Comparison of ENCODE assay signal across 23 mouse cellular contexts in genomic region chr10:13039637-13040174, GRCm38 (mm10). TPM values are rescaled to one million over a fixed set of nuclear protein-coding genes. Genes with fewer than 3 reads are reported as not detected.
DNase-seq lines count a peak whose midpoint lies in the region; ATAC-seq and TF ChIP-seq lines count a peak whose summit lies in the region.
"Had no signal": no experiment of that assay in that cellular context is flagged by ENCODE, and none has a peak within 500 bp of the region (broad histone marks: within the 10 kb centered on the region; RNA-seq: fewer than 3 reads in every experiment).

No protein-coding gene starts in this region.

- H3K9me3 ChIP-seq in midbrain, embryonic 11.5 days (ENCODE audit: control insufficient read depth, low read length): no peaks in the 10 kb centered on the region
- H3K9me3 ChIP-seq in midbrain, embryonic 10.5 days (replicated peaks): no peaks in the 10 kb centered on the region
- H3K9me3 ChIP-seq in G1E (replicated peaks) (peaks cover 12% of the 10 kb centered on the region), MEL (replicated peaks; ENCODE audit: insufficient read depth, low read length) (no peaks in the 10 kb centered on the region)

- no peaks in the 10 kb centered on the region for H3K36me3 ChIP-seq in midbrain, embryonic 11.5 days (ENCODE audit: control insufficient read depth, insufficient read depth, low read length)
- H3K36me3 ChIP-seq in midbrain, embryonic 10.5 days: no peaks in the 10 kb centered on the region
- H3K36me3 ChIP-seq in G1E (replicated peaks): no peaks in the 10 kb centered on the region
- peaks cover 0 to 5% of the 10 kb centered on the region in 2 experiments; a peak in 1 of 4 replicates for H3K36me3 ChIP-seq in MEL (ENCODE audit: control insufficient read depth in 1 of 2, insufficient read depth in 2 of 2, low read length in 2 of 2)

- no peak overlapping the region for H3K4me2 ChIP-seq in midbrain, embryonic 11.5 days

- WGBS in midbrain, embryonic 11.5 days: 85% methylated on average over 5 of the region's 5 CpGs
- WGBS in midbrain, embryonic 10.5 days: 89% methylated on average over 5 of the region's 5 CpGs

- H3K79me2 ChIP-seq in MEL (ENCODE audit: control insufficient read depth, insufficient read depth, low read length, poor library complexity): no peaks in the 10 kb centered on the region

- peak; percentile 91 to 92 for TF ChIP-seq EP300 in MEL (IDR thresholded peaks at IDR 0.05; ENCODE audit: low read depth in 1 of 2, low read length in 2 of 2)

- DNase-seq in midbrain, embryonic 11.5 days (ENCODE audit: low spot score, missing footprints): peak; percentile 23
- DNase-seq in midbrain, embryonic 10.5 days (ENCODE audit: low spot score): no peak
- DNase-seq in G1E (ENCODE audit: low spot score) (peak; percentile 49), MEL (ENCODE audit: low read depth, low spot score) (peak; percentile 69)
- DNase-seq in kidney, adult 18-20 months: no peak
- no peak for DNase-seq in lung, postnatal 4 days
- no peak for DNase-seq in frontal cortex, postnatal 36 days (ENCODE audit: low spot score in 2 of 2)
- DNase-seq: adrenal gland, adult 2 months; adrenal gland, adult 8-10 months; adrenal gland, postnatal 10 days; adrenal gland, postnatal 14 days; adrenal gland, postnatal 25 days; adrenal gland, postnatal 36 days; B cell, adult 2 months; cerebellum, adult 11 months; cerebellum, adult 11-12 months; cerebellum, adult 18-20 months; cerebellum, adult 2 months had no signal

- H3K27me3 ChIP-seq in midbrain, embryonic 11.5 days (ENCODE audit: control insufficient read depth, insufficient read depth, low read length): no peaks in the 10 kb centered on the region
- no peaks in the 10 kb centered on the region for H3K27me3 ChIP-seq in midbrain, embryonic 10.5 days (ENCODE audit: low read depth, poor library complexity, severe bottlenecking)
- no peaks in the 10 kb centered on the region for H3K27me3 ChIP-seq in G1E (ENCODE audit: insufficient read depth, low read length)
- H3K27me3 ChIP-seq in MEL (ENCODE audit: control insufficient read depth in 1 of 2, insufficient read depth in 2 of 2, low read length in 2 of 2): no peaks in the 10 kb centered on the region
- H3K27me3 ChIP-seq: CH12.LX, Patski had no signal

- H3K4me1 ChIP-seq in midbrain, embryonic 11.5 days (ENCODE audit: control insufficient read depth, insufficient read depth, low read length): no peaks in the 10 kb centered on the region
- no peaks in the 10 kb centered on the region for H3K4me1 ChIP-seq in midbrain, embryonic 10.5 days
- H3K4me1 ChIP-seq in G1E (ENCODE audit: insufficient read depth, low read depth, low read length) (peaks cover 25% of the 10 kb centered on the region), MEL (ENCODE audit: control insufficient read depth in 1 of 2, insufficient read depth in 2 of 2, low read length in 2 of 2) (no peaks in the 10 kb centered on the region; a peak in 1 of 4 replicates)

- no peak overlapping the region for H3K27ac ChIP-seq in midbrain, embryonic 11.5 days (ENCODE audit: low read depth, low read length)
- no peak overlapping the region for H3K27ac ChIP-seq in midbrain, embryonic 10.5 days (replicated peaks)
- H3K27ac ChIP-seq in MEL (ENCODE audit: control insufficient read depth, low read depth, low read length): no peak overlapping the region

- H3K9ac ChIP-seq in midbrain, embryonic 11.5 days (ENCODE audit: low read length): no peak overlapping the region
- H3K9ac ChIP-seq in MEL (ENCODE audit: control insufficient read depth, low read depth, low read length, poor library complexity, severe bottlenecking): no peak overlapping the region

- TF ChIP-seq CTCF in G1E (IDR thresholded peaks at IDR 0.05; ENCODE audit: low read depth, low read length): no peak
- TF ChIP-seq CTCF in MEL (IDR thresholded peaks at IDR 0.05 in 2 of 3, conservative IDR thresholded peaks at IDR 0.05 in 1 of 3; ENCODE audit: control insufficient read depth in 1 of 3, insufficient read depth in 1 of 3, low read depth in 2 of 3, low read length in 3 of 3, poor library complexity in 1 of 3, severe bottlenecking in 1 of 3): no peak

- no peak for TF ChIP-seq POLR2A in MEL (IDR thresholded peaks at IDR 0.05; ENCODE audit: control insufficient read depth in 1 of 2, insufficient read depth in 1 of 2, low read depth in 1 of 2, low read length in 2 of 2, poor library complexity in 1 of 2)

- no peak overlapping the region for H3K4me3 ChIP-seq in midbrain, embryonic 11.5 days (ENCODE audit: low read depth, low read length)
- no peak overlapping the region for H3K4me3 ChIP-seq in midbrain, embryonic 10.5 days
- H3K4me3 ChIP-seq in G1E (ENCODE audit: low read depth, low read length): no peak overlapping the region; the same call in 1 of the 2 replicates
- H3K4me3 ChIP-seq in MEL (ENCODE audit: control insufficient read depth in 1 of 2, insufficient read depth in 1 of 2, low read depth in 2 of 2, low read length in 2 of 2): no peak overlapping the region

- ATAC-seq in midbrain, embryonic 11.5 days (ENCODE audit: low FRiP score): no peak
- ATAC-seq in G1E (ENCODE audit: extremely low read depth, insufficient number of reproducible peaks, low FRiP score, poor library complexity, severe bottlenecking): peak; percentile 92
- ATAC-seq in megakaryocyte-erythroid progenitor cell, adult 5-6 weeks (replicated peaks; ENCODE audit: low FRiP score, low TSS enrichment, poor library complexity, severe bottlenecking): 0 out of 2 replicates have a peak, but pooled peaks have one; percentile 34
- ATAC-seq: activated CD4-positive, CD25-positive, alpha-beta regulatory T cell, adult 4 months; CD4-positive, CD25-positive, alpha-beta regulatory T cell, adult 4 months; Patski had no signal

- TF ChIP-seq RAD21 in MEL (IDR thresholded peaks at IDR 0.05; ENCODE audit: low read depth, low read length): no peak

TF ChIP-seq in MEL, 35 proteins besides CTCF, POLR2A, EP300 and RAD21:
- TF ChIP-seq CHD1 (IDR thresholded peaks at IDR 0.05; ENCODE audit: low read depth, low read length) (no peak), RCOR1 (IDR thresholded peaks at IDR 0.05; ENCODE audit: low read depth, low read length) (peak; percentile 85), MYB (IDR thresholded peaks at IDR 0.05; ENCODE audit: low read depth, low read length) (peak; percentile 55; the same call in 1 of the 2 replicates), SIN3A (IDR thresholded peaks at IDR 0.05; ENCODE audit: low read length) (peak; percentile 69), TBP (IDR thresholded peaks at IDR 0.05; ENCODE audit: low read depth, low read length) (no peak), GATA1 (IDR thresholded peaks at IDR 0.05; ENCODE audit: low read depth, low read length) (peak; percentile 89), TAL1 (IDR thresholded peaks at IDR 0.05; ENCODE audit: low read length) (peak; percentile 38), TCF12 (IDR thresholded peaks at IDR 0.05; ENCODE audit: low read depth, low read length) (peak; percentile 90), GABPA (IDR thresholded peaks at IDR 0.05; ENCODE audit: low read depth, low read length) (no peak), CHD2 (IDR thresholded peaks at IDR 0.05; ENCODE audit: low read length) (no peak), ZNF384 (IDR thresholded peaks at IDR 0.05; ENCODE audit: low read depth, low read length) (0 out of 2 replicates have a peak, but pooled peaks have one; percentile 27), ELF1 (IDR thresholded peaks at IDR 0.05; ENCODE audit: low read depth, low read length) (no peak), MAFK (IDR thresholded peaks at IDR 0.05; ENCODE audit: borderline replicate concordance, low read depth, low read length) (peak; percentile 33; the same call in 1 of the 2 replicates), MEF2A (IDR thresholded peaks at IDR 0.05; ENCODE audit: extremely low read depth, insufficient replicate concordance, low read depth, low read length, poor library complexity, severe bottlenecking) (no peak), ETS1 (IDR thresholded peaks at IDR 0.05; ENCODE audit: low read depth, low read length) (peak; percentile 83), BHLHE40 (IDR thresholded peaks at IDR 0.05; ENCODE audit: borderline replicate concordance, low read depth, low read length) (peak; percentile 33; the same call in 1 of the 2 replicates)

RNA-seq across cellular contexts. Expression of gene Plagl1, which starts 20.6 kb away (rescaled TPM):
- polyA plus RNA-seq in midbrain, embryonic 11.5 days (2014; fragmentation: Nextera tagmentation; extraction: Ambion mirVana): 129 and 142 TPM in 2 replicates
- 65.6 and 82.0 TPM in 2 replicates for polyA plus RNA-seq in midbrain, embryonic 10.5 days (2016; fragmentation: Nextera tagmentation; extraction: Ambion mirVana)
- total RNA-seq in G1E (2014; fragmentation: Nextera tagmentation) (not detected in 2 replicates), G1E (2017) (0.41 and 0.55 TPM in 2 replicates), MEL (2012; rRNA removed) (not detected in 2 replicates)
- polyA plus RNA-seq in G1E (2012) (0.09 and 0.11 TPM in 2 replicates), MEL (2012; ENCODE audit: insufficient read depth in 1 of 2, insufficient read length in 2 of 2, low read depth in 1 of 2, low replicate concordance in 2 of 2, missing spikeins in 1 of 2) (not detected)
- total RNA-seq in megakaryocyte-erythroid progenitor cell, adult 5-6 weeks (2014; fragmentation: Nextera tagmentation): not detected in 2 replicates
- total RNA-seq in megakaryocyte-erythroid progenitor cell, adult 5-6 weeks (2017): not detected in 2 replicates

RNA-seq across cellular contexts. Expression of gene Sf3b5, which starts 34.6 kb away (rescaled TPM):
- polyA plus RNA-seq in midbrain, embryonic 11.5 days (2014; fragmentation: Nextera tagmentation; extraction: Ambion mirVana): 39.2 and 39.9 TPM in 2 replicates
- 42.5 and 45.7 TPM in 2 replicates for polyA plus RNA-seq in midbrain, embryonic 10.5 days (2016; fragmentation: Nextera tagmentation; extraction: Ambion mirVana)
- total RNA-seq in G1E (2014; fragmentation: Nextera tagmentation): 11.0 and 14.5 TPM in 2 replicates
- total RNA-seq in G1E (2017): 18.4 and 24.3 TPM in 2 replicates
- 98.6 and 112 TPM in 2 replicates for polyA plus RNA-seq in G1E (2012)
- 16.6 and 17.5 TPM in 2 replicates for total RNA-seq in MEL (2012; rRNA removed)
- polyA plus RNA-seq in MEL (2012; ENCODE audit: insufficient read depth in 1 of 2, insufficient read length in 2 of 2, low read depth in 1 of 2, low replicate concordance in 2 of 2, missing spikeins in 1 of 2): 10 to 100 TPM in 1 of 2 experiments, not detected in 1; 57.4 TPM
- 20.3 and 28.6 TPM in 2 replicates for total RNA-seq in megakaryocyte-erythroid progenitor cell, adult 5-6 weeks (2014; fragmentation: Nextera tagmentation)
- 20.3 and 23.7 TPM in 2 replicates for total RNA-seq in megakaryocyte-erythroid progenitor cell, adult 5-6 weeks (2017)

Comparison
In these comparisons a context has a peak if more than half of its experiments do, and no peak if none do; other contexts are left out.
1. DNase-seq: peak in midbrain, embryonic 11.5 days (single experiment), G1E (single experiment) and MEL (single experiment); none in midbrain, embryonic 10.5 days (single experiment), kidney, adult 18-20 months (single experiment), lung, postnatal 4 days (0 of 2) and frontal cortex, postnatal 36 days (0 of 2).
2. RNA of gene Plagl1, which starts 20.6 kb away (polyA plus RNA-seq): 129 to 142 TPM in midbrain, embryonic 11.5 days and 65.6 to 82.0 TPM in midbrain, embryonic 10.5 days; 0.09 to 0.11 TPM in G1E and not detected in MEL; every median in the first group is over 10 times any median in the second.